Mouse (Mus musculus) hindbrain, embryonic 11.5 days (tissue): Measurements from ENCODE around the gene Rara. TPM values are rescaled to one million over a fixed set of nuclear protein-coding genes. Genes with fewer than 3 reads are reported as not detected.

ENCODE experiments used
- ATAC-seq: fragments of 200-750 bp; cut with Nextera tagmentation; 2 replicates; pipeline ENCODE4 v1.8.0; 2017; ENCODE audit warnings: mild to moderate bottlenecking, moderate TSS enrichment, moderate library complexity; ENCODE audit not compliant: low FRiP score
- DNase-seq: peaks from one replicate; pipeline ENCODE4 v3.0.0-alpha.2; 2015; ENCODE audit warnings: low spot score
- H3K27ac ChIP-seq: fragments of 300-500 bp; sonication (generic); 2 replicates; pipeline ENCODE4 v1.5.1; 2014; ENCODE audit warnings: mild to moderate bottlenecking, low read depth, low read length
- H3K27me3 ChIP-seq: fragments of 300-500 bp; sonication (generic); 2 replicates; pipeline ENCODE4 v1.6.1; 2014; ENCODE audit warnings: mild to moderate bottlenecking, low read length, moderate library complexity, mixed read lengths; ENCODE audit not compliant: control insufficient read depth, insufficient read depth
- H3K36me3 ChIP-seq: fragments of 300-500 bp; sonication (generic); 2 replicates; pipeline ENCODE4 v1.6.1; 2014; ENCODE audit warnings: mild to moderate bottlenecking, low read length, moderate library complexity, mixed read lengths; ENCODE audit not compliant: control insufficient read depth, insufficient read depth
- H3K4me1 ChIP-seq: fragments of 300-500 bp; sonication (generic); replicated peaks from 2 replicates; pipeline ENCODE4 v1.6.1; 2014; ENCODE audit warnings: low read length, mixed read lengths; ENCODE audit not compliant: control insufficient read depth, insufficient read depth
- H3K4me2 ChIP-seq: fragments of 300-500 bp; sonication (generic); replicated peaks from 2 replicates; pipeline ENCODE4 v1.6.1; 2014; ENCODE audit warnings: mild to moderate bottlenecking, low read depth, low read length
- H3K4me3 ChIP-seq: fragments of 300-500 bp; sonication (generic); 2 replicates; pipeline ENCODE4 v1.5.1; 2014; ENCODE audit warnings: low read depth, low read length
- H3K9ac ChIP-seq: fragments of 300-500 bp; sonication (generic); 2 replicates; pipeline ENCODE4 v1.6.1; 2014; ENCODE audit warnings: low read depth, low read length
- H3K9me3 ChIP-seq: fragments of 300-500 bp; sonication (generic); 2 replicates; pipeline ENCODE4 v1.6.1; 2016; ENCODE audit warnings: low read length; ENCODE audit not compliant: control insufficient read depth
- WGBS: fragments of 180-500 bp; shearing (Covaris S2); extraction: QIAGEN DNeasy Blood & Tissue Kit; methylation state at CpG from one replicate; pipeline ENCODE4 v1.1.7; 2014; 5-methylcytosine and 5-hydroxymethylcytosine counted together
- polyA plus RNA-seq: library from polyadenylated mRNA; unstranded; fragments of >200 nt; fragmentation: Nextera tagmentation; extraction: Ambion mirVana; gene quantifications from 2 replicates; pipeline ENCODE4 v1.2.1, GENCODE M21; 2014

Gene Rara
- polyA plus RNA-seq, 1 experiment from 2014 or later, result 51.2 TPM

GRCm38 (mm10) chr11:98905033-98905432 is 22.6 kb upstream of the Rara start:
- no peak overlapping the region for H3K9ac ChIP-seq
- H3K27me3 ChIP-seq, result no peaks in the 10 kb centered on the region
- ATAC-seq (no peak), DNase-seq (no peak)
- H3K4me1 ChIP-seq, result peaks cover 10% of the 10 kb centered on the region; the same call in 1 of the 2 replicates
- WGBS, result 84% methylated on average over 7 of the region's 7 CpGs
- H3K27ac ChIP-seq, result no peak overlapping the region
- H3K9me3 ChIP-seq, result no peaks in the 10 kb centered on the region
- no peaks in the 10 kb centered on the region for H3K36me3 ChIP-seq
- no peak overlapping the region for H3K4me2 ChIP-seq
- no peak overlapping the region for H3K4me3 ChIP-seq

GRCm38 (mm10) chr11:98905583-98905982 is 22.0 kb upstream of the Rara start:
- Histone ChIP-seq H3K4me2 (no peak overlapping the region), H3K36me3 (no peaks in the 10 kb centered on the region), H3K4me1 (peaks cover 10% of the 10 kb centered on the region; the same call in 1 of the 2 replicates), H3K9me3 (no peaks in the 10 kb centered on the region), H3K9ac (no peak overlapping the region), H3K27ac (peak overlapping the region; percentile 47; the same call in 1 of the 2 replicates), H3K27me3 (no peaks in the 10 kb centered on the region), H3K4me3 (no peak overlapping the region)
- ATAC-seq (no peak), DNase-seq (no peak)
- 81% methylated on average over 4 of the region's 4 CpGs for WGBS

- H3K27ac ChIP-seq, result 0 out of 2 replicates have a peak overlapping the region, but pooled peaks have one; percentile 17
- no peaks in the 10 kb centered on the region for H3K27me3 ChIP-seq
- DNase-seq (no peak), ATAC-seq (no peak)
- 59% methylated on average over 5 of the region's 5 CpGs for WGBS
- no peaks in the 10 kb centered on the region for H3K36me3 ChIP-seq
- H3K4me1 ChIP-seq, result peaks cover 10% of the 10 kb centered on the region; the same call in 1 of the 2 replicates
- no peak overlapping the region for H3K9ac ChIP-seq
- peak overlapping the region; percentile 84; the same call in 1 of the 2 replicates for H3K4me2 ChIP-seq
- peak overlapping the region; percentile 52; the same call in 1 of the 2 replicates for H3K4me3 ChIP-seq
- H3K9me3 ChIP-seq, result no peaks in the 10 kb centered on the region
Measured at GRCm38 (mm10) chr11:98907063-98907436, 20.6 kb upstream of the Rara start.

DNA sequence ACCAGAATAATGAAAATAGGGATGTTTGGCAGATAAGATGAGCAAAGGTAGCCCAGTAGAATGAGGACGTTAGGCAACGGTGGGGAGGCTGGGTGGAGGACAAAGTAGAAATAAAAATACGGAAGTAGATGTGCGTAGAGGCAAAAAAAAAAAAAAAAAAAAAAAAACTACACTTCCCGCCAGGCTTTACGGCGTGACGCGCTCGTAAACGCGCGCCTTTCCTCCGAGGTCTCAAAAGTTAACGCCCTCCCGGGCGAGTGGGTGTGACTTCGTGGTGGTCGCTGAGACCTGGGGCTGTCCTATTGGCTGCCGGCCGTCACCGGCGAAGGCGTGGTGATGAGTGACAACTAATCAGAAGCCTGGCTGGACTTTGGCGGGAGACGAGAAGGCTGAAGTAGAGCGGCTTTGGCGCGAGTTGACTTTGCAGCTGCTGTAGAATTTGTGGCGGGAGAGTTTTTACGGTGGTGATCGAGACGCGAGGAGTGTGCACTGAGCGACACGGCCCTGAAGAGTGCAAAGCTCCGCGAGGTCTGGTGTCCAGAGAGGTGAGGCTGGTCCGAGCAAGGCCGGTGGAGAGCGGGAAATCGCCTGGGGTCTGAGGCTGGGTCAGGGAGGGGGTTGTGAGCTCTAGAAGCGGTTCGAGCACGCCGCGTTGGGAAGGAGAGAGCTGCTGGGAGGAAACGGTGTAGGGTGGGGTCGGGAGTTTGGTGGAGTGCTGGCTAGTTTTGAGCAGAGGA is 20.0 kb upstream of the Rara start, which contains the start of gene Cdc6:
TSS of gene Cdc6 (plus strand) at position 365 of the 737 bp plus-strand sequence.
- H3K4me1 ChIP-seq, result peaks cover 8% of the 10 kb centered on the region; the same call in 1 of the 2 replicates
- H3K9me3 ChIP-seq, result no peaks in the 10 kb centered on the region
- ATAC-seq (peak; percentile 97), DNase-seq (peak; percentile 97)
- H3K27ac ChIP-seq, result 0 out of 2 replicates have a peak within 1 kb of the TSS, but pooled peaks have one; percentile 17
- H3K36me3 ChIP-seq, result no peaks in the 10 kb centered on the region
- H3K27me3 ChIP-seq, result no peaks in the 10 kb centered on the region
- peak within 1 kb of the TSS; percentile 84 for H3K4me2 ChIP-seq
- WGBS, result under 1% methylated on average over 49 of the region's 49 CpGs
- peak within 1 kb of the TSS; percentile 52 for H3K4me3 ChIP-seq
- peak within 1 kb of the TSS; percentile 48 for H3K9ac ChIP-seq

GRCm38 (mm10) chr11:98909654-98910053 is 18.0 kb upstream of the Rara start:
- no peak overlapping the region for H3K4me2 ChIP-seq
- 0 out of 2 replicates have a peak overlapping the region, but pooled peaks have one; percentile 8 for H3K4me3 ChIP-seq
- peaks cover 4% of the 10 kb centered on the region; the same call in 1 of the 2 replicates for H3K4me1 ChIP-seq
- no peak for ATAC-seq
- 0 out of 2 replicates have a peak overlapping the region, but pooled peaks have one; percentile 25 for H3K9ac ChIP-seq
- DNase-seq, result peak; percentile 60
- H3K9me3 ChIP-seq, result no peaks in the 10 kb centered on the region
- H3K27me3 ChIP-seq, result no peaks in the 10 kb centered on the region
- no peak overlapping the region for H3K27ac ChIP-seq
- no peaks in the 10 kb centered on the region for H3K36me3 ChIP-seq
- 61% methylated on average over 6 of the region's 6 CpGs for whole genome bisulfite sequencing

GRCm38 (mm10) chr11:98910415-98910814 is 17.2 kb upstream of the Rara start:
- DNase-seq (no peak), ATAC-seq (no peak)
- Histone ChIP-seq H3K27ac (no peak overlapping the region), H3K36me3 (no peaks in the 10 kb centered on the region), H3K4me3 (no peak overlapping the region), H3K27me3 (no peaks in the 10 kb centered on the region), H3K9me3 (no peaks in the 10 kb centered on the region), H3K9ac (no peak overlapping the region), H3K4me1 (peaks cover 4% of the 10 kb centered on the region; the same call in 1 of the 2 replicates), H3K4me2 (no peak overlapping the region)
- WGBS, result 93% methylated on average over 11 of the region's 11 CpGs

GRCm38 (mm10) chr11:98911498-98911897 is 16.1 kb upstream of the Rara start:
- H3K27ac ChIP-seq, result no peak overlapping the region
- ATAC-seq, result no peak
- 83% methylated on average over 5 of the region's 5 CpGs for WGBS
- H3K9ac ChIP-seq, result no peak overlapping the region
- peaks cover 4% of the 10 kb centered on the region; the same call in 1 of the 2 replicates for H3K4me1 ChIP-seq
- no peak for DNase-seq
- no peaks in the 10 kb centered on the region for H3K27me3 ChIP-seq
- H3K4me3 ChIP-seq, result no peak overlapping the region
- H3K4me2 ChIP-seq, result no peak overlapping the region
- peaks cover 4% of the 10 kb centered on the region; the same call in 1 of the 2 replicates for H3K36me3 ChIP-seq
- no peaks in the 10 kb centered on the region for H3K9me3 ChIP-seq

DNA sequence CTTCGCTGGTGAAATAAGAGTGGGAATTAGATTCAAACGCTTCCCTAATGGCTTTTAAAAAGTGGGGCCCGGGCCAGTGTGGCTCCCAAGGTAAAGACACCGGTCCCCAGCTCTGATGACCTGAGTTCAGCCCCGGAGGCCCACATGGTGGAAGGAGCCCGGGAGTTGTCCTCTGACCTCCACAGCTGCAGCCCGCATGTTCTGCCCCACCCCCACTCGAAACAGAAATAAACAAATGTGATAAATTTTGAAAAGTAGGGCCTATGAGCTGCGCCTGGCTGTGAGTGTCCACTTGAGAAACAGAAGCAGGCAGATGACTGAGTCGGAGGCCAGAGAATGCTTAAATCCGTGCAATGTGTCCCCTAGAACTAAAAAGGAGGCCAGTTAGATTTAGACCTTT is 13.4 kb upstream of the Rara start:
- 74% methylated on average over 11 of the region's 11 CpGs for whole genome bisulfite sequencing
- Histone ChIP-seq H3K4me2 (no peak overlapping the region), H3K4me1 (peaks cover 2% of the 10 kb centered on the region; the same call in 1 of the 2 replicates), H3K9ac (no peak overlapping the region), H3K4me3 (no peak overlapping the region), H3K9me3 (no peaks in the 10 kb centered on the region), H3K36me3 (peaks cover 4% of the 10 kb centered on the region; the same call in 1 of the 2 replicates), H3K27ac (no peak overlapping the region), H3K27me3 (no peaks in the 10 kb centered on the region)
- ATAC-seq (no peak), DNase-seq (no peak)
